Mouse (Mus musculus) bone marrow macrophage, adult 2 months (primary cell): Measurements from ENCODE around the gene Utp4. TPM values are rescaled to one million over a fixed set of nuclear protein-coding genes. Genes with fewer than 3 reads are reported as not detected.

Experiments
- H3K27ac ChIP-seq: 2 replicates; pipeline ENCODE4 v1.5.1; 2012; ENCODE audit warnings: low read depth, low read length; ENCODE audit not compliant: insufficient read depth
- H3K4me1 ChIP-seq: 2 replicates; pipeline ENCODE4 v1.6.1; 2012; ENCODE audit warnings: low read length; ENCODE audit not compliant: control insufficient read depth, insufficient read depth
- H3K4me3 ChIP-seq: 2 replicates; pipeline ENCODE4 v1.5.1; 2012; ENCODE audit warnings: mild to moderate bottlenecking, low read length, moderate library complexity; ENCODE audit not compliant: insufficient read depth
- CTCF ChIP-seq: IDR thresholded peaks from 2 replicates; pipeline ENCODE4 v1.5.1; 2012; ENCODE audit warnings: low read depth, mild to moderate bottlenecking, low read length, moderate library complexity
- POLR2A ChIP-seq: IDR thresholded peaks from 2 replicates; pipeline ENCODE4 v1.6.1; 2012; ENCODE audit warnings: mild to moderate bottlenecking, low read depth, low read length, borderline replicate concordance
- polyA plus RNA-seq: library from polyadenylated mRNA; stranded (reverse); fragments of >200 nt; gene quantifications from 2 replicates; pipeline ENCODE4 v1.2.4, GENCODE M21; 2012; ENCODE audit not compliant: missing spikeins, insufficient read depth, insufficient read length

Utp4 gene
- polyA plus RNA-seq, 1 experiment, result 10.7 TPM

- Histone ChIP-seq H3K4me1 (peaks cover 37% of the 10 kb centered on the region), H3K27ac (peak overlapping the region; percentile 66), H3K4me3 (peak overlapping the region; percentile 93)
- no peak for TF ChIP-seq POLR2A
- no peak for TF ChIP-seq CTCF
These were observed 43.1 kb downstream of the Utp4 start for GRCm38 (mm10) chr8:106936478-106937051.

DNA sequence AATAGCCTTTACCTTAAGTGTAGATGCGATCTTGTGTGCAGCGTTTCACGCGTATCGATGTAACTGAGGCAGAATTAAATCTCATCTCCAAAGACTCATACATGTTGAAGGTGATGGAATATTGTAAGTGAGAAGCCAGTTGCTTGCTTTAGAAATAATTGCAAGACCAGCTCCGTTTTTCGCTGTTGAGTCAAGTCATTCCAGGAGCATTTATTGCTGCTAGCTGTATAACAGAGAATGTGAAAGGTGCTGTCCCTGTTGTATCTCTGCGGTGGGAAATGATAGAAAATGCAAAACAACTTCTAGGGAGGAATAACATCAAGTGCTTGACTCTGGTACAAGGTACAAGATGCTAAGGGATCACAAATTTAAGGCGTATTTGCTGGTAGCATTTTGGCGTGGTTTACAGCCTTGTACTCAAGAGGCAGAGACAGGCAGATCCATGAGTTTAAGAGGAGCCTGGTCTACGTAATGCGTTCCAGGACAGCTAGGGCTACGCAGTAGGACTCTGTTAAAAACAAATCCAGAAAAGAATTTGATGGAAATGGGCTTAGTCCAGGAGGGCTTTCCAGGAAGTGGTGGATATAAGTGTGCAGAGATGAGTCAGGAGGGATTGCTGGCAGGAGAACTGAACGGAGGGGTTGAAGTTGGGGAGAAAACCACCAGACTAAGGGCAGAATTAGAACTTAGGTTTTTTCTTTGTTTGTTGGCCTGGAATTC lies 43.8 kb downstream of the Utp4 start:
- Histone ChIP-seq H3K4me1 (peaks cover 41% of the 10 kb centered on the region), H3K4me3 (peak overlapping the region; percentile 93), H3K27ac (peak overlapping the region; percentile 66)
- TF ChIP-seq CTCF, result no peak
- TF ChIP-seq POLR2A, result no peak

GRCm38 (mm10) chr8:106941806-106942205 lies 48.4 kb downstream of the Utp4 start:
- no peak for TF ChIP-seq CTCF
- no peak for TF ChIP-seq POLR2A
- Histone ChIP-seq H3K4me3 (no peak overlapping the region), H3K27ac (no peak overlapping the region)

DNA sequence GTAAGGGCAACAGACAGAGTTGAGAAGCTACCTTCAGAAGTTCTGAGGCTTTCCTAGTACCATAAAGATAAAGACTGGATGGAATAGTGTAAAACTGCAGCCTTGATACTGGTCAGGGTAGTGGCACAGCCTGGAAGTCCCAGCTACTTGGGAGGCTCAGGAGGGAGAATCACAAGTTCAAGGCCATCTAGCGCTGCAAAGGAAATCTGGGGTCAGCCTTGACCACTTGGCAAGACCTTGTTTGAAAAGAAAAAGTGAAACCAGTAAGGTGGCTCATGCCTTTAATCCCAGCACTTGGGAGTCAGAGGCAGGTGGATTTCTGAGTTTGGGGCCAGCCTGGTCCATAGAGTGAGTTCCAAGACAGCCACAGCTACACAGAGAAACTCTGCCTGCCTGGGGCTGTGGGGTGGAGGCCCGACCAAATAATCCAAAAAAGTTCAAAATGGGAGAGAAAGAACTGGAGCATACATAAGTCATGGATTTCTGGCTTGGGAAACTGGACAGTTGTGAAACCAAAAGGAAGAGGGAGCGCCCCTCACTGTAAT lies 50.5 kb downstream of the Utp4 start:
- Histone ChIP-seq H3K4me1 (peaks cover 39% of the 10 kb centered on the region), H3K27ac (no peak overlapping the region), H3K4me3 (no peak overlapping the region)
- TF ChIP-seq POLR2A, result no peak
- no peak for TF ChIP-seq CTCF

More at GRCm38 (mm10) chr8:106941806-106942205, 48.4 kb downstream of the Utp4 start:
- peaks cover 39% of the 10 kb centered on the region for H3K4me1 ChIP-seq

DNA sequence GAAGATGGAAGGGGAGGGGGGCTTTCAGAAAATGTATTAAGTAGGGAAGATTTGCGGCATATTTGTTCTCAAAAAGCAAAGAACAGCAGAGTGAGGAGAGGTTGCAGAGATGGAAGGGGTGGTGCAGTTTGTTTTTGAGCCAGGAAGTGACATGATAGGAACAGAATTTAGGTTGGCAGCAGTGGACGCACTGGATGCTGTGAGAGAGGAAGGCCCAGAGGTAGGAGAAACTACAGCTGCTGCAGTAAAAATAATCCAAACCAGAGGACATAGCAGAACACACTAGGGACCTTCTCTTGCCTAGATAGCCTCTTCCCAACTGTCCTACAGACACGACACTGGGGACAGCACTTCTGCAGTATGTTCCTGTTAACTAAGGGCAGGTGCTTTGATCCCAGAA lies 51.3 kb downstream of the Utp4 start:
- Histone ChIP-seq H3K27ac (no peak overlapping the region), H3K4me1 (peaks cover 34% of the 10 kb centered on the region), H3K4me3 (no peak overlapping the region)
- TF ChIP-seq CTCF (no peak), POLR2A (no peak)

GRCm38 (mm10) chr8:106948678-106949243 lies 55.3 kb downstream of the Utp4 start:
- H3K4me1 ChIP-seq, result peaks cover 49% of the 10 kb centered on the region
- TF ChIP-seq CTCF (no peak), POLR2A (no peak)
- H3K4me3 ChIP-seq, result no peak overlapping the region
- no peak overlapping the region for H3K27ac ChIP-seq

DNA sequence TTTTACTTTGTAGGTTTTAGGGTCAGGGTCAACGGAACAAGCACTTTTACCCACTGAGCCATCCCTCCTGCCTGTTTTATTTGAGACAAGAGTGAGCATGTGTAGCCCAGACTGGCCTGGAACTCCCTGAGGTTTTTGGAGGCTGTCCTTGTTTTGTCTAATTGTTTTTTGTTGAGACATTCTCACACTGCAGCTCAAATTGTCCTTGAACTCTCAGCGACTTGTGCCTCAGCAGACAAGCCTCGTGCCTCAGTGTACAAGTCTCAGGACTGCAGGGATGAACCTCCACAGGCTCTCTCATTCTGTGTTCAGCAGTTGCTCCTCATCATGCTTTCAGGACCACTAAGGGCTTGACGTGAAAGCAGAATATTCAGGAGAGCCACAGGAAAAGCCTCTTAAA lies 58.3 kb downstream of the Utp4 start:
- peaks cover 54% of the 10 kb centered on the region for H3K4me1 ChIP-seq
- H3K27ac ChIP-seq, result no peak overlapping the region
- TF ChIP-seq POLR2A (no peak), CTCF (no peak)
- H3K4me3 ChIP-seq, result no peak overlapping the region

DNA sequence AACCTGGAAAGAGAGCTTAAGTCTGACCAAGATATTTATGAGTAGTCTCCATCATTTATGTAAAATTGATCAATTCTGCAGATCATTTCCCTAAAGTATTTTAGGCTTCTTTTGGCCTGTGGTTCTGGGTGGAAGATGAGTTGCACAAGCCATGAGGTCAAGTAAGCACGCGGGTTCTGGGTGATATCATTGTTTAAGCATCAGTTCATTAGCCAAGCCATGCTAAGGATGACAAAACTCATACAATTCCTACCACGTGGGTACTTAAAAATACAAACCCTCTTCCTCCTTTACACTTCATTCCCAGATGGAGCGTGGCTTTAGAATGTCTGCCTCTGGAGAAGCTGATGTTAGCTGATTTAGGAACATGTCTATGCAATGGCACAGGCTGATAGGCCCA lies 60.1 kb downstream of the Utp4 start:
- Histone ChIP-seq H3K4me3 (no peak overlapping the region), H3K27ac (peak overlapping the region; percentile 60), H3K4me1 (peaks cover 64% of the 10 kb centered on the region)
- TF ChIP-seq CTCF (no peak), POLR2A (no peak)

DNA sequence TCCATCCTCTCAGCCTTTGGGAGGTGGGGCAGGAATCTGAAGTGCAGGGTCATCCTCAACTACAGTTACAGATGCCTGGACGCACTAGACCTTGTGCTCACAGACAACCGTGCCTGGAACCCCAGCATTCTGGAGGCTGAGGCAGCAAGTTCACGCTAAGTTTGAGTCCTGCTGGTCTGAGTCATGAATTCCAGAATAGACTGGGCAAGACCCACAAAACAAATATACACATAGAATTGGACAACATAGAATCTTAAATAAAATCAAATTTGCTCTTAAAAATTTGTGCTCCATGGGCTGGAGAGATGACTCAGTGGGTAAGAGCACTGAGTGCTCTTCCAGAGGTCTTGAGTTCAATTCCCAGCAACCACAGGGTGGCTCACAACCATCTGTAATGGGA lies 63.6 kb downstream of the Utp4 start:
- H3K27ac ChIP-seq, result no peak overlapping the region
- H3K4me1 ChIP-seq, result peaks cover 52% of the 10 kb centered on the region
- TF ChIP-seq POLR2A, result no peak
- no peak for TF ChIP-seq CTCF
- H3K4me3 ChIP-seq, result no peak overlapping the region

DNA sequence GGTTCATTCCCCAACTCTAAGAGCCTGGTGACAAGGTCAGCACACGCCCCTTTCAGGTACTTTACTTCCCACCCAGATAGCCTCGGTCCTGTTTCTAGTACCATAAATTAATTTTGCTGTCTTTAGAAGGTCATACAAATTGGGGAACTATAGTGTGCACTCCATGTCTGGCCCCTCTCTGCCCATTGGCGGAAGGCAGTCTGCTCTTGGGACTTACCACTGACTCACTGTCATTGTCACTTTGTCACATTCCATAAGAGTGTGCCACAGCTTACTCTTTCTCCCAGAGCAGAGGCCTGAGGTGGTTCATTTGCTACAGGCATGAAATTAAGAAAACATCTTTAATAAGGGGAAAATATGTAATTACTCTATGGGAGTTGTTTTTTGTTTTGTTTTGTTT lies 64.8 kb downstream of the Utp4 start:
- no peak for TF ChIP-seq CTCF
- no peak for TF ChIP-seq POLR2A
- Histone ChIP-seq H3K27ac (peak overlapping the region; percentile 57), H3K4me3 (no peak overlapping the region), H3K4me1 (peaks cover 48% of the 10 kb centered on the region)
